Mouse (Mus musculus) monocyte, adult 2 months (primary cell): ENCODE results near the gene Tsc22d1.

ENCODE experiments used
- DNase-seq, 2 experiments: peaks; one replicate each; pipeline ENCODE4 v3.0.0; 2022; ENCODE audit warnings: low spot score in 2 of 2, low read depth in 1 of 2

Gene Tsc22d1

DNA sequence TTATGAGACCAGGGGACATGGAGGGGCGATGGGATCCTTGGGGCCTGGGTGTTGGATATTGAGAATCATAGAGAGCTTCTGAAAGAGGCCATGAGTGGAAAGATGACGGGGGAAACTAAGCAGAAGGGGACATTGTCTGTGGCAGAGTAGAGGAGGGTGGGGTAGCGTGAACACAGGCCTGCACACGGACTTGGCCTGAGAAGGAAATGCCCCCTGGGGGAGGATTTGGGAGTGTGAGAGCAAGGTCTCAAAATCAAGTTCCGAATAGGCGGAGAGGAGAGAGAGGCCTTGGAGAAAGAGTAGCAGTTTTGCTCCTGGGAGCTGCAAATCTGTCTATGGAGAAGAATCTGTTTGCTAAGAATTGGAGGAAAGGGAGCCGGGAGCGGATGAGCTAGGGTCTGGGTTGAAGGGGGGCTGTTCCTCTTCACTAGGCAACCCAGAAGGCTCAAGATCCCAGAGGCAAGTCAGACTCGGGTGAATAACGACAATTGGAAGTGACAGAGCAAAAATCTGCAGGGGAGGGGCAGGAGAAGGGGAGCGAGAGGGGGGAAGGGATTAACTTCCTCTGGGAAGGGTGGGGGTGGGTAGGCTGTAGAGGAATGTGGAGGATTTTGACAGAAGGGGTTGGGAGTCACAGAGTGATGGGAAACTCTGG is 98.8 kb downstream of the Tsc22d1 start:
- no peak for DNase-seq

GRCm38 (mm10) chr14:76514050-76514585 is 99.4 kb downstream of the Tsc22d1 start:
- DNase-seq, result no peak

DNA sequence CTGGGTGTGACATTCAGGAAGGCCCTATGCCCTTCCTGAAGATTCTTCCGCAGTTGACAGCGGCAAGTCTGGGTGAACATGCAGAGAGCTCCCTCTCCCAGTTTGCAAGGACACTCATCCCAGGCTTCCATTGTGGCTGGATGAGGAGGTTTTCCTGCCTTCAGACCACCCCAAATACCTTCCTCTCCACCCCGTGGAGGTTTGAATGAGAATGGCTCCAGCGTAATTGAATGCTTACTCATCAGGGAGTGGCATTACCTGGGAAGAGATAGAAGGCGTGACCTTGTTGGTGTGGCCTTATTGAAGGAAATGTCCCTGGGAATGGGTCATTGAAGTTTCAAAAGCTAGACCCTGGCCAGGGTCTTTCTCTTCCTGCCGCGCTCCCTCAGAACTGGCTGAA is 100.9 kb downstream of the Tsc22d1 start:
- DNase-seq, result no peak

DNA sequence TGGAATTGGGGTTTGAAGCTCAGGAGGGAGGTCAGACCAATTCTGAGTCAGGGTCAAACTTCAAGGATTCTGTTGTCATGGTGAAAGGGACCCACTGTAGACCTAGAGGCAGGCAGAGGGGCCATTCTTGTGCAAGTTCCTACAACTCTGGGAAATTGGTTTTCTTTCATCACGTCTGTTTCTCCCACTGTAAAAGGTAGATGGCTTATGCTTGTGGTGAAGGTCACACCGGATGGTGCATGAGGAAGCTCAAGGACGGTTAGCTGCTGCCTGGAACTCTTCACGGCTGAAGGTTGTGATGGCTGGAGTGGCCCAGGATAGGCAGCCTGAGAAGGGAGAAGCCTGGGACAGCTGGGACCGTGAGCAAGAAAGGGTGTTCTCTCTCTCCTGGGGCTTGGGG is 103.5 kb downstream of the Tsc22d1 start:
- no peak for DNase-seq

GRCm38 (mm10) chr14:76520606-76521005 is 105.8 kb downstream of the Tsc22d1 start:
- no peak for DNase-seq

DNA sequence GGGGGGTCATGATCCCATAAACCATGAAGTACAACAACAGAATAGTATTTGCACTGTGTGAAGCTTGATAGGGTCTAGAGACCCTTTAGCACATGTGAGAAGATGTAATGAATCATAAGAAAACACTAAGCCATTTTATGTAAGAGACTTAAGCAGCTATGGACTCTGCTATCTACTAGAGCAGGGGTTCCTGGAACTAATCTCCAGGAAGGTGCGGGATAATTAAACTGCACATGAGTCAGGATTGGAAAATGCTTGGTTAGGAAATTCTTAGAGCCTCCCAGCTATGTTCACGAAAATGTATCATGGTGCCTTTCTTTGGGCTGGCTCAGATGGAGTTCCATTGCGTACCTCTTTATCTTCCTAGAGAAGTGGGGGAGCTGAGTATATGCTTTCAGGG is 106.5 kb downstream of the Tsc22d1 start:
- DNase-seq, result no peak

DNA sequence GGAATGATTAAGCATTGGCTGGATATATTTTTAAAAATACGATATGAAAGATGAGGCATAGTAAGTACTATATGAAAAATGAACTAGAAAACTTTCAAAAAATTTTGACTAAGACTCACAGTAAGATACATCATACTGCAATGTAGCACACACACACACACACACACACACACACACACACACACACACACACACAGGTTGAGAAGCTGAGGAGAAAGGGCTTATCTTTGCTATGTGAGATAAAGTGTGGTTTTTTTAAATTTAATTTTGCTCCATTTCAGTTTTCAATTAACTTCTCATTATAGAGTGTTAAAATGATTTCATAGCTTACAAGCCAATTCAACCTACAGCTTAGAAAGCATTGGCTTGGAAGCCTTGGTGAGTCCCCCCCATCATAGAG is 108.6 kb downstream of the Tsc22d1 start:
- DNase-seq, result no peak

DNA sequence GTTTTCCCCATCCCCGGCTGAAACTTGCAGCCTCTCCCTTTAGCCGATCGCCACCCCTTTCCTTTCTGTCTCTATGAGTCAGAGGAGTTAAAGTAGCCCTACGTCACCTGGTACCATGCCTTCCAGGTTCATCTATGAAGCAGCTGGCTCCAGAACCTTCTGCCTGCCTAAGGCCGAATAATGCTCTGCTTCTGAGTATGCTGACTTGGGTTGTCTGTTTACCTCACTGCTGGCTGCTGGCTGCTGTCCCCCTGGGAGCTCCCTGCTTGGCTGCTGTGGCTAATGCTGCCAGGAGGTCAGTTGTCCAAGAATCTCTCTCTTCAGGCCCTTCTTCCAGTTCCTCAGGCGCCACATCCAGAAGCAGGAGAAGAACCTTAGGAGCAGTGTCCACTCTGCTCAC is 111.7 kb downstream of the Tsc22d1 start:
- DNase-seq, result no peak

GRCm38 (mm10) chr14:76527030-76527719 is 112.4 kb downstream of the Tsc22d1 start:
- DNase-seq, result no peak

DNA sequence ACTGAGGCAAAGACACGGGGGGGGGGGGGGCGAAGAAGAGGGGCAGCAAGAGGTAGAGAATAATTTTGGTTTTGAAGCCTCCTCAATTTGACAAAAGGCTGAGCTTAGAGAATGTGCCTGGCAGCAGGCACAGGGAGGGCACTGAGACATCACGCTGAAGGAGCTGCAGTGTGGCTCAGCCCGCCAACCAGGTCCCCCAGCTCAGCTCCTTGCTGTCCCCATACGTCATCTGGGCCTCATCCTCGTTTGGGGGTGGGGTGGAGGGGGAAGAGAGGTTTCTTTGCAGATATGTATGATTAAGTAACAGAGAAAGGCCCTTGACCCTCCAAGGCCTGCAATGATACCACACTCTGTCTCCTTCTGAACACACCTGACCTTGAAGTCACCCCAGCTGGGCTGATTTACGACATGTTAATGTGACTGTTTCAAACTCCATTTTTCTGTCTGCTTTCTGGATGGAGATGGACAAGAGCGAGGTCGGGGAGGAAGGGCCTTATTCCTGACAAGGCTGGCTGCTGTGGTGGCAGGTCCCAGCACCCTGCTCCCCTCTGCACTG is 113.1 kb downstream of the Tsc22d1 start:
- no peak for DNase-seq

DNA sequence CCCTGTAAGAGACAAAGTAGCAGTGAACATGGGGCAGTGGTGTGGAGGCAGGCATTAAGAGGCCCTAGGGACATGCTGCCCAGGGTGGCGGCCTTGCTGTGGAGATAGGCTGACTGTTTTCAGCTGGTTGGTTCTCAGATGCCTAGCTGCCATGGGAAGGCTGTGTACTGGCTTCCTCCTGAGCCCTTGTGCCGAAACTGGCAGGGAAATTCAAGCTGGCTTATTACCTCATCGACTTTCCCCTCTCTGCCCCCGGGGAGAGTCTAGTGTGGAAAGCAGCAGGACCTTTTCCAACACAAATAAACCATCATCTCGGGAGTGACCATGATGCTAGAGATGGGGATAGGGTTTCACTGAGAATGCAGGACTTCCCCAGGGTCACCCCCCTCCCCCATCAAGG is 113.9 kb downstream of the Tsc22d1 start:
- DNase-seq, result no peak

DNA sequence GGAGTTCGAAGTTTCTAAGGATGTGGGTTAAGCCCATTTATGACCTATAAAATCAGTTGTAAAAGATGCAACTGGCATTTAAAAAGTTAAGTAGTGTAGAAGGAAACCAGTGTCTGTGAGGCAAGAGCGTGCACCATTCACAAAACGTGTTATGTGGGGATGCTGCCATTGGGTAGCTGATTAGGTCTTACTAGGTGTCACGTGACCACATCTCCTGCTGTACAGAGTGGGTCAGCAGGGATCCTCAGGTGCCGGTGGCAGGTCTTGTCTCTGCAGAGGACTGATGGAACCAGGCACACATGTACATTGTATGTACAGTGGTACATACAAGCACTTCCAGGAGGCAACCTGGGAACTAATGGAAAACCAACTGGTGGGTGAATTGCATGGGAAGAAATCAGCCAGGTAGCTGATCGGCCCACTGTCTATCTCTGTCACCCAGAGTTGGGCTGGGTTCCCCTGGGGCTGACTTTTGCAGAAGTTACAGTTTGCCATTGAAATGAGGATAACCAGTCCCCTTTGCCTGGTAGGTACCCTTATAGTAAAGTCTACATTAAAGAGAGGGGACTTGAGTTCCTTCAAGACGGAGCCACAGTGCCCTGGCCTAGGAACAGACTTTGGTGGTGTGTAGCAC is 116.4 kb downstream of the Tsc22d1 start:
- DNase-seq, result no peak

DNA sequence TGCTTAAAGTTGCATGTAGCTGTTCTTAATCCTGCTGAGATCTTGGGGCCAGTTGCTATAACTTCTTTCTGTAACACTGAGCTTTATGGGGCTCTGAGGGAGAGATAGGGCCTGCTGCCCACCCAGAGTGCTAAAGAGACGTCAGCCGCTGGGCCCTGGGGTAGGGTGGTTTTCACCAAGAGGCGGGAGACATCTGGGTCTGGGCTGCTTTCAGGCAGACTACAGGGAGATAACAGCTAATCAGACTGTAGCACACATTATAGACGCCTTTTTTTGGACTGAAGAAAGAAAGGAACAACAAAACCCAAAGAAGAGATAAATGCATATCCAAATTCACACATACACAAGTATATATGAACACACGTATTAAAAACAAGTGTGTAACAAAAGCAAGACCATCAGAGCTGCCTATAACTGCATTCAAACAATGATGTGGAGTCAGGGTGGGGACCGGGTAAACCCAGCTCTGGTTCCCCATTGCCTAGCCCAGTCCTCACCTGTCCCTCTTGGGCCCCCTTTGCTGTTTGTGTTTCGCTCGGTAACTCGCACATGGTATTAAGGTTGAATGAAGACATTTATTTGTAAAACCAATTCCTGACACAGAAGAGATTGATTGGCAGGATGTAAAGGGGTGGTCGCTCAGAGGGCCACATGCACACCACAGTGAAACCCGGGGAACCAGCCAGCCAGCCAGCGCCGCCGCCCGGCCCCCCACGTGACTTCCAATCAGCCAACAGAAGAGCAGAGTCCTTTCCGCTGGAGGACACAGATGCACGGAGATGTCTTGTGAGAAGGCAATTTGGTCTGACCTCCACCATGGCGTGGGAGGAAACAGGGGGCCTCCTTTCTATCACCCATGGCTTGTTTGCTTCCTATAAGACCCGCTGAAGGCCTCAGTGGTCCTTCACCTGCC is 117.8 kb downstream of the Tsc22d1 start:
- no peak for DNase-seq

GRCm38 (mm10) chr14:76533170-76533815 is 118.5 kb downstream of the Tsc22d1 start:
- DNase-seq, result no peak

DNA sequence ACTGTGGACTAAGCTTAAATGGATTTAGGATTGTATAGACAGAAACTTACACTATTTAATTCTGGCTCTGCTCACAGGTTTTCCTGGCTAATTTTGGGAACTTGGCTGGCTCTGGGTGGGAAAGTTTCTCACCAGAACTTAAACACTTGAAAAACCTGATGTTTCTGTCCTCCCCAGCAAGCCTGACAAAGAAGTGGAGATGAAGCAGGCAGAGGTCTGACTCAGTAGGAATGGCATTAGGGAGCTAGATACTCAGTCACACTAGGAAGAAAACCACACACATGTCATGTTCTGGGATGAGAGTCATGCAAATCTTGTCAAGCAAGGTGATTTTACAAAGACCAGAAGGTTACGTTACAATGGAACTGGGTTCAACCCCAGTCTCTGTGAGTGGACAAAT is 120.3 kb downstream of the Tsc22d1 start:
- no peak for DNase-seq

DNA sequence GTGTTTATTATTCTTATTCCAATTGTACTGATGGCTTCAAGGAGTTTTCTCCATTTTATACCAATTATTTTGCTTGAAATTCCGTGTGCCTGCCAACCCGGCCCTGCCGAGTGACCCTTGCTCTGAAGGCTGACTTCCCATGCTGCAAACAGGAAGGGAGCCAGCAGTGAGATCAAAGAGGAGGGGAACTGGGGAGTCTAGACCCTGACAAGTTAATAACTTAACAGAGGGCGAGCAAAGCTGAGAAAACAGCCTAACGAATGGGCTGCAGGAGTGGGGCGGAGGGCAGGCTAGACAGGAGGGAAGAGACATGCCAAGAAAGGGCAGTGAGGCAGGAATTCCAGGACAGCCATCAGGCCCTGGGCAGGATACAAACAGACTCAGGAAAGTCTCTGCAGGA is 122.2 kb downstream of the Tsc22d1 start:
- no peak for DNase-seq

- no peak for DNase-seq
These were observed 125.4 kb downstream of the Tsc22d1 start for GRCm38 (mm10) chr14:76540005-76540670.

DNA sequence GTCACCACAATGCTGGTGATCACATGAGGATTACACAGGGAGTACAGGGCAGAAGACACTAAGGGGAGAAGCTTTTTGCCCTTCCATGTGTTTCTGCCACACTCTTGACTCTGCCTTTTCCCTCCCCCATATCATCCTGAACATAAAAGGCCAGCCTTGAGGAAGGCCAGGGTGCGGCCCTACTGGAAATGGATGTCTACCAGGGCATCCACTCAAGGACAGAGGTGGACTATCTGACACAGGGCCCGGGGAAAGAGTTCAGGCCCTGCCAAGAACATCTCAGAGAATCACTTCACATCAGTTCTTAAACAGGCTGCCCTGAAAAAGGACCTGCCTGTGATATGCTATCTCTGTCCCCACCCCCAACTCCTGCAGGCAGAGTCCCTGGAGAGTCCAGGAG is 126.6 kb downstream of the Tsc22d1 start:
- DNase-seq, result no peak

- no peak for DNase-seq
These were observed 129.4 kb downstream of the Tsc22d1 start for GRCm38 (mm10) chr14:76544136-76544535.
